Mouse (Mus musculus): ENCODE results near the gene Vmn1r43. TPM values are rescaled to one million over a fixed set of nuclear protein-coding genes. Genes with fewer than 3 reads are reported as not detected.

The Vmn1r43 gene
- polyA plus RNA-seq, 1 experiment from 2014 or later = not detected

- no peak overlapping the region for H3K27ac ChIP-seq (ENCODE audit: low read depth, low read length)
- WGBS = 86% methylated on average over 3 of the region's 3 CpGs
- DNase-seq (ENCODE audit: low spot score) (no peak), ATAC-seq (ENCODE audit: low FRiP score) (no peak)
- no peaks in the 10 kb centered on the region for H3K36me3 ChIP-seq (ENCODE audit: control insufficient read depth, insufficient read depth, low read length)
- no peaks in the 10 kb centered on the region for H3K4me1 ChIP-seq (replicated peaks; ENCODE audit: control insufficient read depth, insufficient read depth, low read length)
- no peaks in the 10 kb centered on the region for H3K9me3 ChIP-seq (ENCODE audit: control insufficient read depth, low read length)
- H3K4me2 ChIP-seq (replicated peaks; ENCODE audit: low read depth, low read length) = no peak overlapping the region
- H3K27me3 ChIP-seq (ENCODE audit: control insufficient read depth, insufficient read depth, low read length) = no peaks in the 10 kb centered on the region
- no peak overlapping the region for H3K4me3 ChIP-seq (ENCODE audit: low read depth, low read length)
- no peak overlapping the region for H3K9ac ChIP-seq (ENCODE audit: low read depth, low read length)
Measured at GRCm38 (mm10) chr6:89857552-89857951, 18.7 kb downstream of the Vmn1r43 start.

Other genes with a start within 250 kb of the Vmn1r43 start
- 11.0 and 15.0 TPM in 2 replicates for gene Txnrd3, start 232.4 kb downstream of the Vmn1r43 start, polyA plus RNA-seq (2014; fragmentation: Nextera tagmentation; extraction: Ambion mirVana)
- not detected in 2 replicates for gene Vmn1r40, start 168.9 kb downstream of the Vmn1r43 start, polyA plus RNA-seq (2014; fragmentation: Nextera tagmentation; extraction: Ambion mirVana)
- gene Vmn1r41, start 135.6 kb downstream of the Vmn1r43 start, polyA plus RNA-seq (2014; fragmentation: Nextera tagmentation; extraction: Ambion mirVana) = not detected in 2 replicates
- not detected in 2 replicates for gene Vmn1r42, start within 50 bp of the Vmn1r43 start, polyA plus RNA-seq (2014; fragmentation: Nextera tagmentation; extraction: Ambion mirVana)
- gene Vmn1r44, start 7.2 kb upstream of the Vmn1r43 start, polyA plus RNA-seq (2014; fragmentation: Nextera tagmentation; extraction: Ambion mirVana) = not detected in 2 replicates
- gene Vmn1r45, start 64.2 kb upstream of the Vmn1r43 start, polyA plus RNA-seq (2014; fragmentation: Nextera tagmentation; extraction: Ambion mirVana) = not detected in 2 replicates
- gene Vmn1r46, start 92.9 kb upstream of the Vmn1r43 start, polyA plus RNA-seq (2014; fragmentation: Nextera tagmentation; extraction: Ambion mirVana) = not detected in 2 replicates
- gene Vmn1r47, start 139.7 kb upstream of the Vmn1r43 start, polyA plus RNA-seq (2014; fragmentation: Nextera tagmentation; extraction: Ambion mirVana) = not detected in 2 replicates
- gene Vmn1r48, start 160.4 kb upstream of the Vmn1r43 start, polyA plus RNA-seq (2014; fragmentation: Nextera tagmentation; extraction: Ambion mirVana) = not detected in 2 replicates
- gene Vmn1r49, start 202.1 kb upstream of the Vmn1r43 start, polyA plus RNA-seq (2014; fragmentation: Nextera tagmentation; extraction: Ambion mirVana) = not detected in 2 replicates
- not detected in 2 replicates for gene Vmn1r50, start 225.0 kb upstream of the Vmn1r43 start, polyA plus RNA-seq (2014; fragmentation: Nextera tagmentation; extraction: Ambion mirVana)
- gene Vmn1r51, start 246.2 kb upstream of the Vmn1r43 start, polyA plus RNA-seq (2014; fragmentation: Nextera tagmentation; extraction: Ambion mirVana) = not detected in 2 replicates